Mouse (Mus musculus) heart, embryonic 14.5 days (tissue): Measurements from ENCODE around the gene Tmem145. TPM values are rescaled to one million over a fixed set of nuclear protein-coding genes. Genes with fewer than 3 reads are reported as not detected.

ENCODE experiments used
- ATAC-seq: fragments of 200-750 bp; cut with Nextera tagmentation; 2 replicates; pipeline ENCODE4 v1.8.0; 2017; ENCODE audit warnings: low read depth, moderate TSS enrichment; ENCODE audit not compliant: insufficient number of reproducible peaks, insufficient read depth, low FRiP score
- H3K27ac ChIP-seq, 2 experiments: fragments of 200-500 bp in 1 of 2; fragments of 300-500 bp in 1 of 2; sonication (generic) in 1 of 2; replicated peaks in 1 of 2; 2 replicates each; pipeline ENCODE4 v1.5.1; 2012 to 2014; ENCODE audit warnings: low read depth in 2 of 2, low read length in 2 of 2, control low read depth in 1 of 2, mild to moderate bottlenecking in 1 of 2, mixed read lengths in 1 of 2; ENCODE audit not compliant: control insufficient read depth in 1 of 2, insufficient read depth in 1 of 2
- H3K27me3 ChIP-seq: fragments of 300-500 bp; sonication (generic); 2 replicates; pipeline ENCODE4 v1.6.1; 2014; ENCODE audit warnings: mild to moderate bottlenecking, low read length, control low read depth; ENCODE audit not compliant: control insufficient read depth, insufficient read depth
- H3K36me3 ChIP-seq: fragments of 300-500 bp; sonication (generic); 2 replicates; pipeline ENCODE4 v1.6.1; 2014; ENCODE audit warnings: mild to moderate bottlenecking, control low read depth, low read length, mixed read lengths; ENCODE audit not compliant: control insufficient read depth, insufficient read depth
- H3K4me1 ChIP-seq, 2 experiments: fragments of 200-500 bp in 1 of 2; fragments of 300-500 bp in 1 of 2; sonication (generic) in 1 of 2; 2 replicates each; pipeline ENCODE4 v1.6.1; 2012 to 2014; ENCODE audit warnings: low read length in 2 of 2, control low read depth in 1 of 2, mixed read lengths in 1 of 2; ENCODE audit not compliant: control insufficient read depth in 2 of 2, insufficient read depth in 2 of 2
- H3K4me2 ChIP-seq: fragments of 300-500 bp; sonication (generic); 2 replicates; pipeline ENCODE4 v1.6.1; 2014; ENCODE audit warnings: mild to moderate bottlenecking, low read length
- H3K4me3 ChIP-seq, 2 experiments: fragments of 200-500 bp in 1 of 2; fragments of 300-500 bp in 1 of 2; sonication (generic) in 1 of 2; 2 replicates each; pipeline ENCODE4 v1.5.1; 2012 to 2014; ENCODE audit warnings: low read length in 2 of 2, mild to moderate bottlenecking in 2 of 2, control low read depth in 1 of 2, low read depth in 1 of 2, moderate library complexity in 1 of 2; ENCODE audit not compliant: control insufficient read depth in 1 of 2, insufficient read depth in 1 of 2
- H3K9ac ChIP-seq: fragments of 300-500 bp; sonication (generic); 2 replicates; pipeline ENCODE4 v1.6.1; 2014; ENCODE audit warnings: mild to moderate bottlenecking, low read length
- H3K9me3 ChIP-seq: fragments of 300-500 bp; sonication (generic); 2 replicates; pipeline ENCODE4 v1.6.1; 2016; ENCODE audit warnings: low read length, control low read depth; ENCODE audit not compliant: control insufficient read depth
- WGBS: fragments of 180-500 bp; shearing (Covaris S2); extraction: QIAGEN DNeasy Blood & Tissue Kit; methylation state at CpG from one replicate; pipeline ENCODE4 v1.1.7; 2014; 5-methylcytosine and 5-hydroxymethylcytosine counted together
- polyA plus RNA-seq: library from polyadenylated mRNA; unstranded; fragments of >200 nt; fragmentation: Nextera tagmentation; extraction: Ambion mirVana; gene quantifications from 2 replicates; pipeline ENCODE4 v1.2.1, GENCODE M21; 2014

The Tmem145 gene
- polyA plus RNA-seq, 1 experiment from 2014 or later, result 0.30 TPM

- 82% methylated on average over 9 of the region's 9 CpGs for WGBS
- no peak overlapping the region for H3K4me2 ChIP-seq
- no peak overlapping the region for H3K27ac ChIP-seq
- no peaks in the 10 kb centered on the region for H3K9me3 ChIP-seq
- H3K4me3 ChIP-seq, result no peak overlapping the region
- peaks cover 57% of the 10 kb centered on the region for H3K36me3 ChIP-seq
- H3K27me3 ChIP-seq, result no peaks in the 10 kb centered on the region
- no peak for ATAC-seq
- no peaks in the 10 kb centered on the region for H3K4me1 ChIP-seq
- no peak overlapping the region for H3K9ac ChIP-seq
These were observed 33.4 kb downstream of the Tmem145 start for GRCm38 (mm10) chr7:25339329-25339728.

- H3K27me3 ChIP-seq, result no peaks in the 10 kb centered on the region
These were observed 35.3 kb downstream of the Tmem145 start for GRCm38 (mm10) chr7:25341000-25341784.

GRCm38 (mm10) chr7:25348861-25349260 lies 43.0 kb downstream of the Tmem145 start:
- peaks cover 0 to 3% of the 10 kb centered on the region in 2 experiments; a peak in 1 of 4 replicates for H3K4me1 ChIP-seq
- H3K4me3 ChIP-seq, result no peak overlapping the region
- H3K9ac ChIP-seq, result no peak overlapping the region
- no peak overlapping the region for H3K27ac ChIP-seq
- H3K27me3 ChIP-seq, result no peaks in the 10 kb centered on the region
- no peak for ATAC-seq
- no peak overlapping the region for H3K4me2 ChIP-seq
- H3K36me3 ChIP-seq, result peaks cover 70% of the 10 kb centered on the region
- 77% methylated on average over 8 of the region's 8 CpGs for WGBS
- no peaks in the 10 kb centered on the region for H3K9me3 ChIP-seq

More at GRCm38 (mm10) chr7:25341000-25341784, 35.3 kb downstream of the Tmem145 start:
- no peak overlapping the region for H3K27ac ChIP-seq
- 89% methylated on average over 20 of the region's 20 CpGs for WGBS
- H3K9me3 ChIP-seq, result no peaks in the 10 kb centered on the region
- peaks cover 43% of the 10 kb centered on the region for H3K36me3 ChIP-seq
- peaks cover 0 to 3% of the 10 kb centered on the region in 2 experiments; a peak in 1 of 4 replicates for H3K4me1 ChIP-seq
- ATAC-seq, result no peak
- no peak overlapping the region for H3K9ac ChIP-seq
- no peak overlapping the region for H3K4me2 ChIP-seq
- H3K4me3 ChIP-seq, result no peak overlapping the region

GRCm38 (mm10) chr7:25358721-25359206 lies 52.9 kb downstream of the Tmem145 start:
- WGBS, result 71% methylated on average over 19 of the region's 19 CpGs
- Histone ChIP-seq H3K4me1 (peaks cover 3 to 6% of the 10 kb centered on the region in 2 experiments; a peak in 2 of 4 replicates), H3K4me3 (no peak overlapping the region), H3K27me3 (no peaks in the 10 kb centered on the region), H3K9me3 (no peaks in the 10 kb centered on the region), H3K36me3 (peaks cover 58% of the 10 kb centered on the region), H3K27ac (peak overlapping the region in 1 of 2 experiments; percentile 21; a peak in 1 of 4 replicates), H3K4me2 (peak overlapping the region; percentile 18; the same call in 1 of the 2 replicates), H3K9ac (no peak overlapping the region)
- ATAC-seq, result peak; percentile 64

- Histone ChIP-seq H3K27ac (no peak overlapping the region), H3K36me3 (peaks cover 52% of the 10 kb centered on the region), H3K4me3 (no peak overlapping the region), H3K27me3 (peaks cover 18% of the 10 kb centered on the region), H3K9ac (no peak overlapping the region), H3K4me2 (no peak overlapping the region), H3K4me1 (peaks cover 3 to 6% of the 10 kb centered on the region in 2 experiments; a peak in 2 of 4 replicates), H3K9me3 (no peaks in the 10 kb centered on the region)
- no peak for ATAC-seq
- 83% methylated on average over 19 of the region's 19 CpGs for WGBS
These were observed 57.2 kb downstream of the Tmem145 start for GRCm38 (mm10) chr7:25363151-25363550.

- Histone ChIP-seq H3K4me3 (no peak overlapping the region), H3K4me1 (peaks cover under 1 to 4% of the 10 kb centered on the region in 2 experiments; a peak in 2 of 4 replicates), H3K9me3 (no peaks in the 10 kb centered on the region), H3K4me2 (no peak overlapping the region), H3K9ac (no peak overlapping the region), H3K36me3 (peaks cover 52% of the 10 kb centered on the region), H3K27ac (no peak overlapping the region), H3K27me3 (peaks cover 23% of the 10 kb centered on the region)
- WGBS, result 94% methylated on average over 17 of the region's 17 CpGs
- no peak for ATAC-seq
These were observed 57.7 kb downstream of the Tmem145 start for GRCm38 (mm10) chr7:25363632-25364031.
